Mouse (Mus musculus) forebrain, embryonic 12.5 days (tissue): Measurements from ENCODE around the gene Olfr959. TPM values are rescaled to one million over a fixed set of nuclear protein-coding genes. Genes with fewer than 3 reads are reported as not detected.

ENCODE experiments used
- ATAC-seq: fragments of 200-750 bp; cut with Nextera tagmentation; 2 replicates; pipeline ENCODE4 v1.8.0; 2017; ENCODE audit warnings: moderate TSS enrichment; ENCODE audit not compliant: low FRiP score
- H3K27ac ChIP-seq: fragments of 300-500 bp; sonication (generic); 2 replicates; pipeline ENCODE4 v1.5.1; 2016; ENCODE audit warnings: mild to moderate bottlenecking
- H3K27me3 ChIP-seq: fragments of 300-500 bp; sonication (generic); 2 replicates; pipeline ENCODE4 v1.6.1; 2016; ENCODE audit warnings: mild to moderate bottlenecking
- H3K36me3 ChIP-seq: fragments of 300-500 bp; sonication (generic); replicated peaks from 2 replicates; pipeline ENCODE4 v1.6.1; 2016; ENCODE audit warnings: mild to moderate bottlenecking
- H3K4me1 ChIP-seq: fragments of 300-500 bp; sonication (generic); 2 replicates; pipeline ENCODE4 v1.6.1; 2016
- H3K4me2 ChIP-seq: fragments of 300-500 bp; sonication (generic); 2 replicates; pipeline ENCODE4 v1.6.1; 2016; ENCODE audit warnings: mild to moderate bottlenecking, moderate library complexity
- H3K4me3 ChIP-seq: fragments of 300-500 bp; sonication (generic); replicated peaks from 2 replicates; pipeline ENCODE4 v1.5.1; 2016; ENCODE audit warnings: mild to moderate bottlenecking
- H3K9ac ChIP-seq: fragments of 300-500 bp; sonication (generic); 2 replicates; pipeline ENCODE4 v1.6.1; 2016; ENCODE audit warnings: mild to moderate bottlenecking
- H3K9me3 ChIP-seq: fragments of 300-500 bp; sonication (generic); 2 replicates; pipeline ENCODE4 v1.6.1; 2016
- WGBS: fragments of 180-500 bp; shearing (Covaris S2); methylation state at CpG from one replicate; pipeline ENCODE4 v1.1.7; 2016; 5-methylcytosine and 5-hydroxymethylcytosine counted together
- polyA plus RNA-seq: library from polyadenylated mRNA; unstranded; fragments of >200 nt; fragmentation: Nextera tagmentation; extraction: Ambion mirVana; gene quantifications from 2 replicates; pipeline ENCODE4 v1.2.1, GENCODE M21; 2016

Olfr959 gene
- polyA plus RNA-seq, result not detected in 2 replicates

GRCm38 (mm10) chr9:39575469-39575868, at the start of gene Olfr959:
TSS of gene Olfr959 (minus strand) at chr9:39575569.
- Histone ChIP-seq H3K27ac (no peak within 1 kb of the TSS), H3K4me1 (no peaks in the 10 kb centered on the region), H3K9ac (no peak within 1 kb of the TSS), H3K36me3 (no peaks in the 10 kb centered on the region), H3K9me3 (no peaks in the 10 kb centered on the region), H3K4me2 (no peak within 1 kb of the TSS), H3K4me3 (no peak within 1 kb of the TSS), H3K27me3 (no peaks in the 10 kb centered on the region)
- WGBS, result 88% methylated on average over 3 of the region's 3 CpGs
- no peak for ATAC-seq

GRCm38 (mm10) chr9:39624711-39625110, 49.3 kb upstream of the Olfr959 start:
- Histone ChIP-seq H3K4me2 (no peak overlapping the region), H3K4me1 (no peaks in the 10 kb centered on the region), H3K9me3 (no peaks in the 10 kb centered on the region), H3K27me3 (no peaks in the 10 kb centered on the region), H3K4me3 (no peak overlapping the region), H3K27ac (no peak overlapping the region), H3K36me3 (no peaks in the 10 kb centered on the region), H3K9ac (no peak overlapping the region)
- 75% methylated on average over 2 of the region's 2 CpGs for WGBS
- ATAC-seq, result no peak

GRCm38 (mm10) chr9:39623783-39624182, 48.4 kb upstream of the Olfr959 start:
- no peaks in the 10 kb centered on the region for H3K4me1 ChIP-seq
- no peak overlapping the region for H3K9ac ChIP-seq
- H3K27ac ChIP-seq, result no peak overlapping the region
- no peak overlapping the region for H3K4me3 ChIP-seq
- H3K27me3 ChIP-seq, result no peaks in the 10 kb centered on the region
- ATAC-seq, result no peak
- H3K4me2 ChIP-seq, result no peak overlapping the region
- WGBS, result 94% methylated on average over 3 of the region's 3 CpGs
- no peaks in the 10 kb centered on the region for H3K9me3 ChIP-seq
- H3K36me3 ChIP-seq, result no peaks in the 10 kb centered on the region

- Histone ChIP-seq H3K4me1 (no peaks in the 10 kb centered on the region), H3K27ac (no peak within 1 kb of the TSS), H3K4me3 (no peak within 1 kb of the TSS), H3K27me3 (no peaks in the 10 kb centered on the region), H3K36me3 (no peaks in the 10 kb centered on the region), H3K9ac (no peak within 1 kb of the TSS), H3K4me2 (no peak within 1 kb of the TSS), H3K9me3 (no peaks in the 10 kb centered on the region)
- WGBS, result 44% methylated on average over 1 of the region's 1 CpGs
- ATAC-seq, result no peak
Observed at GRCm38 (mm10) chr9:39621073-39621472, 45.7 kb upstream of the Olfr959 start, which contains the start of gene Olfr960. TSS of gene Olfr960 (plus strand) at chr9:39621373.

- no peak overlapping the region for H3K4me3 ChIP-seq
- no peaks in the 10 kb centered on the region for H3K27me3 ChIP-seq
- H3K4me2 ChIP-seq, result no peak overlapping the region
- no peaks in the 10 kb centered on the region for H3K9me3 ChIP-seq
- no peak overlapping the region for H3K27ac ChIP-seq
- ATAC-seq, result peak; percentile 68; the same call in 1 of the 2 replicates
- H3K36me3 ChIP-seq, result no peaks in the 10 kb centered on the region
- H3K4me1 ChIP-seq, result no peaks in the 10 kb centered on the region
- 68% methylated on average over 1 of the region's 1 CpGs for WGBS
- no peak overlapping the region for H3K9ac ChIP-seq
Observed at GRCm38 (mm10) chr9:39611953-39612352, 36.6 kb upstream of the Olfr959 start.

GRCm38 (mm10) chr9:39610355-39610754, 35.0 kb upstream of the Olfr959 start, which contains the start of gene Olfr148:
TSS of gene Olfr148 (plus strand) at chr9:39610655.
- Histone ChIP-seq H3K27me3 (no peaks in the 10 kb centered on the region), H3K36me3 (no peaks in the 10 kb centered on the region), H3K4me1 (no peaks in the 10 kb centered on the region), H3K4me3 (no peak within 1 kb of the TSS), H3K4me2 (no peak within 1 kb of the TSS), H3K9me3 (no peaks in the 10 kb centered on the region), H3K27ac (no peak within 1 kb of the TSS), H3K9ac (no peak within 1 kb of the TSS)
- ATAC-seq, result no peak
- WGBS, result 70% methylated on average over 3 of the region's 3 CpGs

- no peak overlapping the region for H3K4me2 ChIP-seq
- ATAC-seq, result no peak
- no peaks in the 10 kb centered on the region for H3K27me3 ChIP-seq
- H3K27ac ChIP-seq, result no peak overlapping the region
- no peaks in the 10 kb centered on the region for H3K9me3 ChIP-seq
- no peaks in the 10 kb centered on the region; the same call in 1 of the 2 replicates for H3K4me1 ChIP-seq
- H3K9ac ChIP-seq, result no peak overlapping the region
- no peaks in the 10 kb centered on the region for H3K36me3 ChIP-seq
- no peak overlapping the region for H3K4me3 ChIP-seq
Observed at GRCm38 (mm10) chr9:39608497-39608896, 33.1 kb upstream of the Olfr959 start.

GRCm38 (mm10) chr9:39603999-39604453, 28.7 kb upstream of the Olfr959 start, which contains the start of gene AW551984:
TSS of gene AW551984 (minus strand) at chr9:39604403.
- Histone ChIP-seq H3K27me3 (no peaks in the 10 kb centered on the region), H3K27ac (no peak within 1 kb of the TSS), H3K4me1 (peaks cover 9% of the 10 kb centered on the region), H3K36me3 (no peaks in the 10 kb centered on the region), H3K9me3 (no peaks in the 10 kb centered on the region), H3K4me2 (peak within 1 kb of the TSS; percentile 75), H3K9ac (peak within 1 kb of the TSS; percentile 42; the same call in 1 of the 2 replicates), H3K4me3 (peak within 1 kb of the TSS; percentile 44)
- 0% methylated on average over 8 of the region's 8 CpGs for WGBS
- ATAC-seq, result peak; percentile 47; the same call in 1 of the 2 replicates

- Histone ChIP-seq H3K36me3 (no peaks in the 10 kb centered on the region), H3K4me3 (peak overlapping the region; percentile 44), H3K9me3 (no peaks in the 10 kb centered on the region), H3K27me3 (no peaks in the 10 kb centered on the region), H3K9ac (peak overlapping the region; percentile 42; the same call in 1 of the 2 replicates), H3K27ac (no peak overlapping the region), H3K4me1 (peaks cover 9% of the 10 kb centered on the region), H3K4me2 (peak overlapping the region; percentile 75)
- peak; percentile 65 for ATAC-seq
- WGBS, result under 1% methylated on average over 9 of the region's 9 CpGs
Observed at GRCm38 (mm10) chr9:39603333-39603845, 28.0 kb upstream of the Olfr959 start.

- peak overlapping the region; percentile 42; the same call in 1 of the 2 replicates for H3K9ac ChIP-seq
- ATAC-seq, result peak; percentile 92
- WGBS, result 1% methylated on average over 19 of the region's 19 CpGs
- peaks cover 9% of the 10 kb centered on the region for H3K4me1 ChIP-seq
- H3K4me3 ChIP-seq, result peak overlapping the region; percentile 44
- no peaks in the 10 kb centered on the region for H3K9me3 ChIP-seq
- no peaks in the 10 kb centered on the region for H3K27me3 ChIP-seq
- H3K36me3 ChIP-seq, result no peaks in the 10 kb centered on the region
- H3K27ac ChIP-seq, result no peak overlapping the region
- peak overlapping the region; percentile 75 for H3K4me2 ChIP-seq
Observed at GRCm38 (mm10) chr9:39602536-39603332, 27.4 kb upstream of the Olfr959 start.

GRCm38 (mm10) chr9:39577050-39577449, 1.7 kb upstream of the Olfr959 start:
- H3K36me3 ChIP-seq, result no peaks in the 10 kb centered on the region
- no peak for ATAC-seq
- no peaks in the 10 kb centered on the region for H3K27me3 ChIP-seq
- no peak overlapping the region for H3K9ac ChIP-seq
- H3K27ac ChIP-seq, result no peak overlapping the region
- WGBS, result 93% methylated on average over 5 of the region's 5 CpGs
- no peak overlapping the region for H3K4me3 ChIP-seq
- no peaks in the 10 kb centered on the region for H3K4me1 ChIP-seq
- H3K4me2 ChIP-seq, result no peak overlapping the region
- H3K9me3 ChIP-seq, result no peaks in the 10 kb centered on the region

GRCm38 (mm10) chr9:39558349-39558647, 17.1 kb downstream of the Olfr959 start:
- Histone ChIP-seq H3K4me3 (no peak overlapping the region), H3K9ac (no peak overlapping the region), H3K27me3 (no peaks in the 10 kb centered on the region), H3K4me1 (peaks cover 9% of the 10 kb centered on the region), H3K27ac (peak overlapping the region; percentile 84; the same call in 1 of the 2 replicates), H3K4me2 (no peak overlapping the region), H3K9me3 (no peaks in the 10 kb centered on the region), H3K36me3 (no peaks in the 10 kb centered on the region)
- peak; percentile 58 for ATAC-seq
